Mouse (Mus musculus) intestine, postnatal 0 days (tissue): ENCODE data around the gene Sema4d. TPM values are rescaled to one million over a fixed set of nuclear protein-coding genes. Genes with fewer than 3 reads are reported as not detected.

Experiments
- ATAC-seq: fragments of 200-750 bp; cut with Nextera tagmentation; 2 replicates; pipeline ENCODE4 v1.8.0; 2017; ENCODE audit warnings: mild to moderate bottlenecking, moderate TSS enrichment, moderate library complexity
- H3K27ac ChIP-seq: fragments of 300-500 bp; sonication (generic); 2 replicates; pipeline ENCODE4 v1.5.1; 2014; ENCODE audit warnings: mild to moderate bottlenecking, low read depth, low read length, moderate library complexity
- H3K27me3 ChIP-seq: fragments of 300-500 bp; sonication (generic); replicated peaks from 2 replicates; pipeline ENCODE4 v1.6.1; 2014; ENCODE audit warnings: low read length, mixed read lengths; ENCODE audit not compliant: control insufficient read depth, insufficient read depth
- H3K36me3 ChIP-seq: fragments of 300-500 bp; sonication (generic); 2 replicates; pipeline ENCODE4 v1.6.1; 2014; ENCODE audit warnings: mild to moderate bottlenecking, moderate library complexity; ENCODE audit not compliant: control insufficient read depth, insufficient read depth
- H3K4me1 ChIP-seq: fragments of 300-500 bp; sonication (generic); replicated peaks from 2 replicates; pipeline ENCODE4 v1.6.1; 2014; ENCODE audit warnings: antibody characterized with exemption, low read length, mixed read lengths; ENCODE audit not compliant: control insufficient read depth, insufficient read depth
- H3K4me2 ChIP-seq: fragments of 300-500 bp; sonication (generic); replicated peaks from 2 replicates; pipeline ENCODE4 v1.6.1; 2014; ENCODE audit warnings: low read depth, mild to moderate bottlenecking, moderate library complexity
- H3K4me3 ChIP-seq: fragments of 300-500 bp; sonication (generic); 2 replicates; pipeline ENCODE4 v1.5.1; 2014; ENCODE audit warnings: low read depth, low read length
- H3K9ac ChIP-seq: fragments of 300-500 bp; sonication (generic); 2 replicates; pipeline ENCODE4 v1.6.1; 2014; ENCODE audit warnings: mild to moderate bottlenecking, low read depth, low read length
- H3K9me3 ChIP-seq: fragments of 300-500 bp; sonication (generic); 2 replicates; pipeline ENCODE4 v1.6.1; 2016; ENCODE audit warnings: mixed run types; ENCODE audit not compliant: control insufficient read depth
- CTCF ChIP-seq: sonication (generic); IDR thresholded peaks from 2 replicates; pipeline ENCODE4 v1.5.1; 2016; ENCODE audit warnings: low read depth, mild to moderate bottlenecking, control low read depth, antibody characterized with exemption, moderate library complexity
- WGBS: fragments of 180-500 bp; shearing (Covaris S2); extraction: QIAGEN DNeasy Blood & Tissue Kit; methylation state at CpG from one replicate; pipeline ENCODE4 v1.1.7; 2014; 5-methylcytosine and 5-hydroxymethylcytosine counted together
- polyA plus RNA-seq: library from polyadenylated mRNA; unstranded; fragments of >200 nt; fragmentation: Nextera tagmentation; extraction: Ambion mirVana; gene quantifications from 2 replicates; pipeline ENCODE4 v1.2.1, GENCODE M21; 2015

Gene Sema4d
- polyA plus RNA-seq, 1 experiment from 2014 or later, result 3.4 TPM

DNA sequence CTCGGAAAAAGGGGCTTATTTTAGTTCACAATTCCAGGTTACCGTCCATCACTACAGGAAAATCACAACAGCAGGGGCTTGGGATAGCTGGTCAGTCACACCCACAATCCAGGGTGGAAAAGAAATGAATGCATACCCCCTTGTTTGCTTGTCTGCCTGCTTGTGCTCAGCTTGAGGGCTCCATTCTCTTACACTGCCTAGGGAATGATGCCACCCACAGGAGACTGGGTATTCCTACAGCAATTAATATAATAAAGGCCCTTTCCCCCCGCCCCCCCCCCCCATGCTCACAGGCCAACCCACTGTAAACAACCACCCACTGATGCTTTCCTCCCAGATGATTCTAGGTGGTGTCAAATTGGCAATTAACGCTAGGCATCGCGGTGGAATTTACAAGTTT lies 38.9 kb upstream of the Sema4d start:
- Histone ChIP-seq H3K4me2 (no peak overlapping the region), H3K4me3 (no peak overlapping the region), H3K9ac (no peak overlapping the region), H3K27me3 (no peaks in the 10 kb centered on the region), H3K36me3 (no peaks in the 10 kb centered on the region), H3K27ac (no peak overlapping the region), H3K9me3 (no peaks in the 10 kb centered on the region), H3K4me1 (no peaks in the 10 kb centered on the region)
- TF ChIP-seq CTCF, result peak; percentile 12; the same call in 1 of the 2 replicates
- no peak for ATAC-seq
- whole genome bisulfite sequencing, result 82% methylated on average over 6 of the region's 6 CpGs

DNA sequence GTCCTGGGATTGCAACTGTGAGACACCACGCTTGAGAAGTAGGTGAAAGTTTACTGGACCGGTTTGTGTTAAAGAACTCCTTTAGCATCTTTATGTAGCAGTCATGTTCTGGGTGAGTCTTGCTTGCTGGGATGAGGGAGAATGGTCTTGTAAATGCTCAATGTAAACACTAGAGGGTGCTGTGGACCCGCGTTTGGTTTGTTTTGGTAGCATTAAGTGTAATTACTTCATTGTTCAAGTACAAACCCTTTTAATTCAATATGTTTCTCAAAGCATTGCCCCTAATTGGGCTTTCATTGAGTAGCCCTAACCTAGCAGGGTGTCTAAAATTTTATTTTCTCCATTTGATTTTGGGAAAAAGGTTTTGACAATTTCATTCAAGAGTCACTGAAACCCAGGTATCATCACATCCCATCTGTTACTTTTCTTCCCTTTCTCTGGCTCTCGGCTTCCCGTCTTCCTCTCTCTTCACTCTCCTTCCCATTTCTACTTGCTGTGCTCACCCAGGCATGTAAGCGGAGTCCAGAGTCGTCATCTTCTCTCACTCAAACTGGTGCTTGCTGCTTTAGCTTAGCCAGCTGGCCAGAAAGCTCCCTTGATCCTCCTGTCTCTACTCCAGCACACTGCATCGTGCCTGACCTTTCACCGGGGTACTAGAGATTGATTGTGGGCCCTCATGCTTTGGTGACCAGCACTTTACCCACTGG lies 37.4 kb upstream of the Sema4d start:
- no peak overlapping the region for H3K4me3 ChIP-seq
- WGBS, result 46% methylated on average over 10 of the region's 10 CpGs
- no peaks in the 10 kb centered on the region for H3K9me3 ChIP-seq
- H3K36me3 ChIP-seq, result no peaks in the 10 kb centered on the region
- peak; percentile 82 for TF ChIP-seq CTCF
- no peak overlapping the region for H3K4me2 ChIP-seq
- H3K27me3 ChIP-seq, result no peaks in the 10 kb centered on the region
- H3K4me1 ChIP-seq, result no peaks in the 10 kb centered on the region
- ATAC-seq, result no peak
- no peak overlapping the region for H3K9ac ChIP-seq
- H3K27ac ChIP-seq, result no peak overlapping the region

DNA sequence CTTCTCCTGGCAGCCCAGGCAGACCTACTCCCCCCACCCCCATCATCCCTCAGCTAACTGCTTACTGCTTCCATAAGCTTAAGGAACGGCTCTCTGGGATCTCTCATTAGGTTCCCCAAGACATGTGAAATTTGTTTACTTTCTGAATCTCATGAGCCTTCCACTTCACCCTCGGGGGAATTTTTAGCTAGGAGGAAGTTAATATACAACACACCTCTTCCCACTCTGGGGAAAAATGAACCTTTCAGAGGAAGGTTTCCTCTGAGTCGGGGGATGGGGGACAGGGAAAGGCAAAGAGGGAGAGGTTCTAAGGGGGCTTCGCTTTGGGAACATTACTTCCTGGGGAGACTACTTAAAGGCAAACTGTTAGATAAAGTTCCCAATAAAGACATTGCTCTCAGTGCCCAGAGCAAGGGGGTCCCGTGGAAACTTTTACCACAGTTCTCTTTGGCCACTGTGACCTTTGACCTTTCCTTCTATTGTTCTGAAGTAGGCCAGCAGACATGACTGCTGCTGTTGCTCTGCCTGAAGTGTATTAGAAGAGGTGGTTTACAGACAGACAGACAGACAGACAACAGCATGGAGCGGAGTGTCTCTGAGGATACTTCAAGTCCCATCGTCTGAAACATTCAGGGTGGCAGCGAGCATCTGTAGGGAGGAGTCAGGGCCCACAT lies 30.4 kb upstream of the Sema4d start:
- no peaks in the 10 kb centered on the region for H3K27me3 ChIP-seq
- no peak overlapping the region for H3K27ac ChIP-seq
- no peak overlapping the region for H3K4me3 ChIP-seq
- no peak for ATAC-seq
- H3K4me2 ChIP-seq, result peak overlapping the region; percentile 9; the same call in 1 of the 2 replicates
- H3K9ac ChIP-seq, result no peak overlapping the region
- 31% methylated on average over 8 of the region's 8 CpGs for WGBS
- no peak for TF ChIP-seq CTCF
- H3K9me3 ChIP-seq, result no peaks in the 10 kb centered on the region
- peaks cover 5% of the 10 kb centered on the region; the same call in 1 of the 2 replicates for H3K4me1 ChIP-seq
- H3K36me3 ChIP-seq, result no peaks in the 10 kb centered on the region

GRCm38 (mm10) chr13:51821988-51822387 lies 28.4 kb upstream of the Sema4d start:
- no peak overlapping the region for H3K4me3 ChIP-seq
- no peaks in the 10 kb centered on the region for H3K27me3 ChIP-seq
- H3K4me1 ChIP-seq, result peaks cover 5% of the 10 kb centered on the region
- H3K9me3 ChIP-seq, result no peaks in the 10 kb centered on the region
- WGBS, result 34% methylated on average over 3 of the region's 3 CpGs
- no peaks in the 10 kb centered on the region for H3K36me3 ChIP-seq
- H3K4me2 ChIP-seq, result no peak overlapping the region
- no peak for ATAC-seq
- no peak overlapping the region for H3K9ac ChIP-seq
- no peak for TF ChIP-seq CTCF
- H3K27ac ChIP-seq, result no peak overlapping the region

- WGBS, result 77% methylated on average over 6 of the region's 6 CpGs
- no peak overlapping the region for H3K27ac ChIP-seq
- H3K27me3 ChIP-seq, result no peaks in the 10 kb centered on the region
- no peak for ATAC-seq
- no peaks in the 10 kb centered on the region for H3K36me3 ChIP-seq
- H3K4me1 ChIP-seq, result peaks cover 5% of the 10 kb centered on the region
- no peak overlapping the region for H3K4me3 ChIP-seq
- H3K9ac ChIP-seq, result no peak overlapping the region
- TF ChIP-seq CTCF, result no peak
- no peak overlapping the region for H3K4me2 ChIP-seq
- no peaks in the 10 kb centered on the region for H3K9me3 ChIP-seq
Measured at GRCm38 (mm10) chr13:51819351-51819750, 25.8 kb upstream of the Sema4d start.

GRCm38 (mm10) chr13:51818944-51819326 lies 25.4 kb upstream of the Sema4d start:
- no peak for TF ChIP-seq CTCF
- Histone ChIP-seq H3K36me3 (no peaks in the 10 kb centered on the region), H3K4me2 (no peak overlapping the region), H3K9me3 (no peaks in the 10 kb centered on the region), H3K27me3 (no peaks in the 10 kb centered on the region), H3K4me3 (no peak overlapping the region), H3K9ac (no peak overlapping the region), H3K27ac (no peak overlapping the region), H3K4me1 (peaks cover 5% of the 10 kb centered on the region)
- 50% methylated on average over 3 of the region's 3 CpGs for WGBS
- ATAC-seq, result no peak
